Mouse (Mus musculus): ENCODE results near the gene Gm3005.
"Not testable (repeated sequence)": the region's sequence is repeated elsewhere in the genome, so short reads cannot be mapped to it uniquely, and the experiment has no call there.

Gene Gm3005

DNA sequence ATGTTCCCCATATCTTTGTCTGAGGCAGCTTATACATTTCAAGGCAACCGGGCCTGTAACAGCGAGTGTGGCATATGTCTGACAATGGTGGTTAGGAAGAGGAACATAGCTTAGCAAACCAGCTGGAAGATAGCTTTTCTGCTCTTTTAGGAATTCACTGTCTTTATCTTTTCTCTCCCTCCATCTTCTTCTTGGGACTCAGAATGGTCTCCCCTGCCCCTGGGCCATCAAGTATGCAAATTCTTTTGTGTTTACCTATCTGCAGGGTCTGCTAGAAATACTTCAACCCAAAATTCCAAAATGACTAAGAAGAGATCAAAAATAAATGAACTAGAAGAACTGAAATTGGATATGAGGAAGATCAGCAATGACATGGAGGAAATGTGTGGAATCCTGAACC, at the start of gene Gm3005:
TSS of gene Gm3005 (plus strand) at position 301 of the 400 bp plus-strand sequence.
- DNase-seq (ENCODE audit: low read depth), result not testable (repeated sequence)

DNA sequence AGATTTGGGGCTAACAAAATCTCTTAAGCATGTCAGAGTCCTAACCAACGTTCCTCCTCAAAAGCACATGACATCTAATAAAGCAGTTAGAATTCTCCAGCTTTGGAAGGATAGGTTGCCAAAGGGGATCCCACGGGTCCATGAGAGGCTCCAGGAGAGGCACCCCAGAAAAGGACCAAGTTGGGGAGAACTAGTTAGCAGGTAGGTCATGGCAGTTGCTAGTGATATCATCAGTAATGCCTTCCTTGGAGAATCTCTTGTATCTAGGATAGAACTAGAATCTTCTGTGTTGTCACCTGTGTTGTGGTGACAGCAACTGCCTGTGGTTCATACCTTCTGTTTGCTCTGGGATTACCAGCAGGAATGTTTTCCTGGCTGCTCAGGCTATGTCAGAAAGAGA, 33.1 kb upstream of the Gm3005 start, which contains the start of gene Gm10413:
TSS of gene Gm10413 (plus strand) at position 301 of the 400 bp plus-strand sequence.
- not testable (repeated sequence) for DNase-seq (ENCODE audit: low read depth)

DNA sequence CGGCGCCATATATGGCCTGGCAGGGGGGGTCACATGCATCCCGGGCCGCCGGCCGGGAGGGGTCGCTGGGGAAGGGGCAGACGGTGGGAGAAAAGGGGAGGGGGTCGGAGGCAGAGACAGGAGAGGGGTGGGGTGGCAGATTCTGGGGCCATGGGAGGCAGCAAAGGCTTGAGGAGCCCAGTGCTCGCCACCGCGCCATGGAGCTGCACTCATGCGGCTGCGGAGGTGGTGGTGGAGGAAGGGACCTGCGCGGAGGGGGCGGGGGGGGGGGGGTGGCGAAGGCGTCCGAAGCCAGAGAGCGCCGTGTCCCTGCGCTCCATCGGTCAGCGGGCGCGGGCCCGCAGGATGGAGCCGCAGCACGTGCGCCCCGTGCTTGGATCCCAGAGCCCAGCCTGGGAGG, 15.6 kb upstream of the Gm3005 start, which contains the start of gene Gm10409:
TSS of gene Gm10409 (plus strand) at position 301 of the 400 bp plus-strand sequence.
- DNase-seq (ENCODE audit: low read depth), result not testable (repeated sequence)

DNA sequence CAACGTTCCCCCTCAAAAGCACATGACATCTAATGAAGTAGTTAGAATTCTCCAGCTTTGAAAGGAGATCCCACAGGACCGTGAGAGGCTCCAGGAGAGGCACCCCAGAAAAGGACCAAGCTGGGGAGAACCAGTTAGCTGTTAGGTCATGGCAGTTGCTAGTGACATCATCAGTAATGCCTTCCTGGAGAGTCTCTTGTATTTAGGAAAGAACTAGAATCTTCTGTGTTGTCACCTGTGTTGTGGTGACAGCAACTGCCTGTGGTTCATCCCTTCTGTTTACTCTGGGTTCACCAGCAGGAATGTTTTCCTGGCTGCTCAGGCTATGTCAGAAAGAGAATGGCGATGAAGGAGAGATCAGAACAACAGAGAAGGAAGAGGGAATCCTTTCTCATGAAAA, 21.2 kb downstream of the Gm3005 start, which contains the start of gene Gm10408:
TSS of gene Gm10408 (plus strand) at position 301 of the 400 bp plus-strand sequence.
- DNase-seq (ENCODE audit: low read depth), result not testable (repeated sequence)

DNA sequence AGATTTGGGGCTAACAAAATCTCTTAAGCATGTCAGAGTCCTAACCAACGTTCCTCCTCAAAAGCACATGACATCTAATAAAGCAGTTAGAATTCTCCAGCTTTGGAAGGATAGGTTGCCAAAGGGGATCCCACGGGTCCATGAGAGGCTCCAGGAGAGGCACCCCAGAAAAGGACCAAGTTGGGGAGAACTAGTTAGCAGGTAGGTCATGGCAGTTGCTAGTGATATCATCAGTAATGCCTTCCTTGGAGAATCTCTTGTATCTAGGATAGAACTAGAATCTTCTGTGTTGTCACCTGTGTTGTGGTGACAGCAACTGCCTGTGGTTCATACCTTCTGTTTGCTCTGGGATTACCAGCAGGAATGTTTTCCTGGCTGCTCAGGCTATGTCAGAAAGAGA, 206.3 kb downstream of the Gm3005 start, which contains the start of gene Gm3012:
TSS of gene Gm3012 (plus strand) at position 301 of the 400 bp plus-strand sequence.
- DNase-seq (ENCODE audit: low read depth), result not testable (repeated sequence)
